Mouse (Mus musculus): ENCODE measurements around the gene Kl. TPM values are rescaled to one million over a fixed set of nuclear protein-coding genes. Genes with fewer than 3 reads are reported as not detected.
A peak's percentile ranks its signal among the peaks of the same experiment; 100 is the strongest.

Kl gene
- total RNA-seq, 2 experiments from 2014 or later, result 0.10 TPM

DNA sequence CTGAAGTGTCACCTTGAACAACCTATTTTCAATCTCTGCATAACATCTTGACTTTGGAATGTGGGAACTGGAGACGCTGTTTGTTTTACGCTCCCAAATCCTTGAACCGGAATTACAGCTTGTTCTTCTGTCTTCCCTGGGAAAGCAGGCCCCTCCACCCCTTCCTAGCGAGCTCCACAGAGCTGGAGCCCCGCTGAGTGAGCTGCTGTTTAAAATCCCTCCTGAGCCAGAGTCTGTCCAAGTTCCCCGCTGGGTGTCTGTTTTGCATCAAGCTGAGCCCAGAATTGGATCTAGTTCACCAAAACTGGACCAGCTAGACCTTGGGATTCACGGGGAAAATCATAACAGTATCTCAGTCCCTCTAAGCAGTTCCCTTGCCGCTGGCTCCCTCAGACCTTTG, 71.1 kb downstream of the Kl start:
- DNase-seq, result peak; percentile 21 to 25
- intact Hi-C loops (cut with DNase I), result no loop called here

GRCm38 (mm10) chr5:151024483-151024882, 72.1 kb downstream of the Kl start:
- DNase-seq, result no peak
- intact Hi-C loops (cut with DNase I), result no loop called here

- no peak for DNase-seq
- intact Hi-C loops (cut with DNase I), result no loop called here
Measured at GRCm38 (mm10) chr5:151026069-151026468, 73.7 kb downstream of the Kl start.

GRCm38 (mm10) chr5:151027171-151027570, 74.8 kb downstream of the Kl start:
- intact Hi-C loops (cut with DNase I), result no loop called here

DNA sequence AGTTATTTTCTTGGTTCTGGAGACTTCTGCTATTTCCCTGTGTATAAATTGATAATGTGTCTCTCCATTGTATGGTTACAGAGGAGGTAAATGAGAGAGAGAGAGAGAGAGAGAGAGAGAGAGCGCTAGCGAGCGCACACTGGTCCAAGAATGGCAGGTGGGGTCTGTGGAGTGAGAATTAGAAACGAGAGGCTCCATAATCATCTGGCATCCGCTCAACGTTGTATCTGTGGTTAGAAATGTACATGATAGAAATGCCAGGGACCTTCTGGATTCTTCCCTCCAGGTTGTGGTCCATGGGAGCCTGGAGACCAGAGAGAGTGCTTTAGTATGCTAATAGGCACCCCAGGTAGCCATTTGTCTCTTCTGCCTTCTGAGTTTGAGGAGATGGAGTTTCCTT, 76.5 kb downstream of the Kl start:
- intact Hi-C loops (cut with DNase I), result no loop called here
- no peak for DNase-seq

More at GRCm38 (mm10) chr5:151027171-151027570, 74.8 kb downstream of the Kl start:
- no peak for DNase-seq

DNA sequence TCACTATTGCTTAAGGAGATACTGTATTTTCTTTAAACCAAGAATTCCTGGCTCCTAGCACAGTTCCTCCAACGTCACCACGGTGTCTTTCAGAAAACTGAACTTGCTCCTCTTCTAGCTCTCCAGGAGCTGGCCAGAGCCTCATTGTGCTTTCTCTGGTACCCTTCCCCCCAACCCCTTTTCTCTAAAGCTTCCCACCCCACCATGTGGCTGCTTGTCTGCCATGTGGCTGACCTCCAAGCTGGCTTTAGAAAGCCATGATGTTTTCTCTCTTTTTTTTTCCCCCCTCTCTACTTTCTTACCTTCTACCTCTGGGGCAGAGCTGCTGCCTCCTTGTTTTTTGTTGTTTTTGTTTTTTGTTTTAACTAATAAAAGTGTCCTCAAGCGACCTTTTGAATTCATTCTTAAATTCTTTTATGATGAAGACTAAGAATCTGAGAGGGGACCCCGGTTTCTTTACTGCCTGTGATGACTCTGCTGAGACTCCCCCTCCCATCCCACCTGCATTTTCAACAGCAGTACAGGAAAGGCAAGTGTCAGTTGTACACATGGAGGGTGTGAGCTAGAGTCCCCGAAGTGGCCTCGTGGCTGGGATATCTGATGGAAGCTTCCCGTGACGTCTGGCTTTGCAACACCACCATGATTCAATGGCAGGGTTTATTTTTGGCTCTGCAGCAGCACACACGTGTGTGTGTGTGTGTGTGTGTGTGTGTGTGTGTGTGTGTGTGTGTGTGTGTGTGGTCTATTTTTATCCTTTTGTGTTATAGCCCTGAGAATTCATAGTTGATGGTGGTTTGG, 82.5 kb downstream of the Kl start:
- intact Hi-C loops (cut with DNase I), result no loop called here
- no peak for DNase-seq

DNA sequence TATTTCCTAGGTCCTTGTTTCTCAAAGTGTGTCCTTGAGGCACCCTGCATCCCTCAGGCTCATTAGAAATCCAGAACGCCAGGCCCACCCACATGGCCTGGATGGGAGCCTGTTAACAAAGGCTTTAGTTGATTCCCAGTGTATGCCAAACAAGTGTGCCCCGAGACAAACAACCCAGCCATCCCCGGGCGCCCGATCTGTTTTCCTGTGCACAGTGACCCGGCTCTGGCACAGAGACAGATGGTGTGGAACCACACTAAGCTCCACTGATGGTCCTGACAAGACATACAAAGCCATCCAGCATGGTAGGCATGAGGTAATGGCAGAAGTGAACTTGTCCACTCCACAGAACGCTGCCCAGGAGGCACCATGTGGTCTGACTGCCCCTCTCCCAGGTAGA, 85.5 kb downstream of the Kl start:
- intact Hi-C loops (cut with DNase I), result no loop called here
- no peak for DNase-seq

DNA sequence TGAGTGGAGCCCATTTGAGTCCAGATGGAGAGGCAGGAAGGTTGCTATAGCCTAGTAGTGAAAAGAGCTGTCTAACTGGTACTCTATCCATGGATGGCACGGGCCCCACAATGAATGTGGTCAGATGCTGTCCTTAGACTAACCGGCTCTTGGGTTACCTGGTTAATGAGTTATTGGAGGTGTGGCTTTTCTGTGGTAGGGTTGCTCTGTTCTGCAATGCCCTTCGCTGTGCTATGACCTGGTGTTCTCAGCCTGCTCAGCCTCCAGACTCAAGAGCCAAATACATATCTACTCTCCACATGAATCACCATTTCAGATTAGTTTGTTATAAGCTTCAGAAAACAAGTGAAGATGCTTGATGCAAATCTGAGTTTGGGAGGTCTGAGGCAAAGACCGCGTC, 90.5 kb downstream of the Kl start:
- DNase-seq, result no peak

More for the DNA sequence above, 90.5 kb downstream of the Kl start:
- intact Hi-C loops (cut with DNase I), result no loop called here
